Mouse (Mus musculus) hindbrain, embryonic 10.5 days (tissue): ENCODE measurements around the gene Galnt10. TPM values are rescaled to one million over a fixed set of nuclear protein-coding genes. Genes with fewer than 3 reads are reported as not detected.
A peak's percentile ranks its signal among the peaks of the same experiment; 100 is the strongest.

Experiments
- DNase-seq: peaks from one replicate; pipeline ENCODE4 v3.0.0-alpha.2; 2017; ENCODE audit warnings: low spot score
- H3K27ac ChIP-seq: fragments of 300-500 bp; sonication (generic); 2 replicates; pipeline ENCODE4 v1.5.1; 2016; ENCODE audit warnings: mild to moderate bottlenecking, moderate library complexity
- H3K27me3 ChIP-seq: fragments of 300-500 bp; sonication (generic); 2 replicates; pipeline ENCODE4 v1.6.1; 2016; ENCODE audit warnings: mild to moderate bottlenecking; ENCODE audit not compliant: poor library complexity, insufficient read depth, severe bottlenecking
- H3K36me3 ChIP-seq: fragments of 300-500 bp; sonication (generic); 2 replicates; pipeline ENCODE4 v1.6.1; 2016; ENCODE audit warnings: mild to moderate bottlenecking, moderate library complexity
- H3K4me1 ChIP-seq: fragments of 300-500 bp; sonication (generic); replicated peaks from 2 replicates; pipeline ENCODE4 v1.6.1; 2016; ENCODE audit warnings: mild to moderate bottlenecking
- H3K4me3 ChIP-seq: fragments of 300-500 bp; sonication (generic); 2 replicates; pipeline ENCODE4 v1.5.1; 2016; ENCODE audit warnings: mild to moderate bottlenecking, moderate library complexity
- H3K9me3 ChIP-seq: fragments of 300-500 bp; sonication (generic); 2 replicates; pipeline ENCODE4 v1.6.1; 2016; ENCODE audit warnings: mild to moderate bottlenecking, moderate library complexity
- WGBS: fragments of 180-500 bp; shearing (Covaris S2); methylation state at CpG from one replicate; pipeline ENCODE4 v1.1.7; 2016; 5-methylcytosine and 5-hydroxymethylcytosine counted together
- polyA plus RNA-seq: library from polyadenylated mRNA; unstranded; fragments of >200 nt; fragmentation: Nextera tagmentation; extraction: Ambion mirVana; gene quantifications from 2 replicates; pipeline ENCODE4 v1.2.1, GENCODE M21; 2016

The Galnt10 gene
- polyA plus RNA-seq, 1 experiment from 2014 or later: 22.7 TPM

GRCm38 (mm10) chr11:57732410-57733281 is 87.4 kb downstream of the Galnt10 start:
- no peaks in the 10 kb centered on the region for H3K27me3 ChIP-seq
- WGBS: 81% methylated on average over 10 of the region's 10 CpGs
- H3K36me3 ChIP-seq: peaks cover 11% of the 10 kb centered on the region
- no peaks in the 10 kb centered on the region for H3K9me3 ChIP-seq
- DNase-seq: no peak
- H3K4me3 ChIP-seq: no peak overlapping the region
- H3K4me1 ChIP-seq: peaks cover 3% of the 10 kb centered on the region
- H3K27ac ChIP-seq: no peak overlapping the region; the same call in 1 of the 2 replicates

GRCm38 (mm10) chr11:57747294-57748080 is 102.2 kb downstream of the Galnt10 start:
- H3K4me1 ChIP-seq: 0 out of 2 replicates have a peak, but pooled peaks cover 8% of the 10 kb centered on the region
- WGBS: 88% methylated on average over 19 of the region's 19 CpGs
- no peak for DNase-seq

GRCm38 (mm10) chr11:57753538-57754203 is 108.4 kb downstream of the Galnt10 start:
- Histone ChIP-seq H3K4me1 (peaks cover 35% of the 10 kb centered on the region), H3K27me3 (no peaks in the 10 kb centered on the region), H3K4me3 (no peak overlapping the region), H3K36me3 (no peaks in the 10 kb centered on the region), H3K27ac (no peak overlapping the region), H3K9me3 (no peaks in the 10 kb centered on the region)
- 78% methylated on average over 14 of the region's 14 CpGs for WGBS
- no peak for DNase-seq

More at GRCm38 (mm10) chr11:57747294-57748080, 102.2 kb downstream of the Galnt10 start:
- H3K36me3 ChIP-seq: no peaks in the 10 kb centered on the region; the same call in 1 of the 2 replicates
- no peak overlapping the region for H3K4me3 ChIP-seq
- no peaks in the 10 kb centered on the region for H3K9me3 ChIP-seq
- H3K27ac ChIP-seq: no peak overlapping the region
- H3K27me3 ChIP-seq: no peaks in the 10 kb centered on the region

- no peak for DNase-seq
- H3K36me3 ChIP-seq: peaks cover 11% of the 10 kb centered on the region; the same call in 1 of the 2 replicates
- peaks cover 41% of the 10 kb centered on the region for H3K4me1 ChIP-seq
- no peaks in the 10 kb centered on the region for H3K27me3 ChIP-seq
- H3K9me3 ChIP-seq: peaks cover 6% of the 10 kb centered on the region; the same call in 1 of the 2 replicates
- 78% methylated on average over 9 of the region's 9 CpGs for WGBS
- no peak overlapping the region for H3K27ac ChIP-seq
- no peak overlapping the region for H3K4me3 ChIP-seq
Measured at GRCm38 (mm10) chr11:57758621-57759020, 113.4 kb downstream of the Galnt10 start.

- H3K4me3 ChIP-seq: no peak overlapping the region
- 34% methylated on average over 14 of the region's 14 CpGs for WGBS
Measured at GRCm38 (mm10) chr11:57760509-57761058, 115.3 kb downstream of the Galnt10 start.

GRCm38 (mm10) chr11:57761347-57761746 is 116.1 kb downstream of the Galnt10 start:
- WGBS: 94% methylated on average over 4 of the region's 4 CpGs
- Histone ChIP-seq H3K4me3 (no peak overlapping the region), H3K4me1 (peaks cover 48% of the 10 kb centered on the region), H3K36me3 (peaks cover 21% of the 10 kb centered on the region; the same call in 1 of the 2 replicates), H3K9me3 (peaks cover 6% of the 10 kb centered on the region; the same call in 1 of the 2 replicates), H3K27me3 (no peaks in the 10 kb centered on the region), H3K27ac (no peak overlapping the region)
- no peak for DNase-seq

More at GRCm38 (mm10) chr11:57760509-57761058, 115.3 kb downstream of the Galnt10 start:
- DNase-seq: no peak
- Histone ChIP-seq H3K27me3 (no peaks in the 10 kb centered on the region), H3K9me3 (peaks cover 6% of the 10 kb centered on the region; the same call in 1 of the 2 replicates), H3K4me1 (peaks cover 43% of the 10 kb centered on the region), H3K27ac (no peak overlapping the region), H3K36me3 (peaks cover 17% of the 10 kb centered on the region; the same call in 1 of the 2 replicates)

GRCm38 (mm10) chr11:57764124-57764523 is 118.9 kb downstream of the Galnt10 start:
- Histone ChIP-seq H3K4me1 (peaks cover 58% of the 10 kb centered on the region), H3K36me3 (peaks cover 22% of the 10 kb centered on the region; the same call in 1 of the 2 replicates), H3K9me3 (peaks cover 6% of the 10 kb centered on the region; the same call in 1 of the 2 replicates), H3K27ac (no peak overlapping the region), H3K27me3 (peaks cover 12% of the 10 kb centered on the region; the same call in 1 of the 2 replicates), H3K4me3 (no peak overlapping the region)
- DNase-seq: no peak
- 83% methylated on average over 3 of the region's 3 CpGs for WGBS

GRCm38 (mm10) chr11:57766617-57767016 is 121.4 kb downstream of the Galnt10 start:
- H3K9me3 ChIP-seq: peaks cover 6% of the 10 kb centered on the region; the same call in 1 of the 2 replicates
- peak overlapping the region; percentile 54; the same call in 1 of the 2 replicates for H3K27ac ChIP-seq
- H3K4me1 ChIP-seq: peaks cover 41% of the 10 kb centered on the region
- 26% methylated on average over 12 of the region's 12 CpGs for WGBS
- peaks cover 36% of the 10 kb centered on the region for H3K27me3 ChIP-seq
- no peak overlapping the region for H3K4me3 ChIP-seq
- DNase-seq: peak; percentile 55
- peaks cover 43% of the 10 kb centered on the region for H3K36me3 ChIP-seq

- 51% methylated on average over 6 of the region's 6 CpGs for WGBS
- peaks cover 45% of the 10 kb centered on the region for H3K36me3 ChIP-seq
- H3K27me3 ChIP-seq: peaks cover 42% of the 10 kb centered on the region
- H3K27ac ChIP-seq: peak overlapping the region; percentile 54; the same call in 1 of the 2 replicates
- DNase-seq: no peak
- no peak overlapping the region for H3K4me3 ChIP-seq
- H3K9me3 ChIP-seq: peaks cover 6% of the 10 kb centered on the region; the same call in 1 of the 2 replicates
- H3K4me1 ChIP-seq: peaks cover 42% of the 10 kb centered on the region
Measured at GRCm38 (mm10) chr11:57767171-57767570, 121.9 kb downstream of the Galnt10 start.

- Histone ChIP-seq H3K9me3 (no peaks in the 10 kb centered on the region), H3K27ac (no peak overlapping the region), H3K27me3 (peaks cover 66% of the 10 kb centered on the region), H3K4me1 (peaks cover 69% of the 10 kb centered on the region), H3K4me3 (no peak overlapping the region), H3K36me3 (peaks cover 27% of the 10 kb centered on the region)
- DNase-seq: no peak
- 97% methylated on average over 5 of the region's 5 CpGs for WGBS
Measured at GRCm38 (mm10) chr11:57770776-57771175, 125.5 kb downstream of the Galnt10 start.

- H3K9me3 ChIP-seq: no peaks in the 10 kb centered on the region
- H3K27me3 ChIP-seq: peaks cover 71% of the 10 kb centered on the region
- DNase-seq: no peak
- H3K4me3 ChIP-seq: no peak overlapping the region
- H3K27ac ChIP-seq: no peak overlapping the region
- peaks cover 24% of the 10 kb centered on the region; the same call in 1 of the 2 replicates for H3K36me3 ChIP-seq
- 88% methylated on average over 8 of the region's 8 CpGs for WGBS
- peaks cover 64% of the 10 kb centered on the region for H3K4me1 ChIP-seq
Measured at GRCm38 (mm10) chr11:57771676-57772075, 126.4 kb downstream of the Galnt10 start.

- peaks cover 24% of the 10 kb centered on the region; the same call in 1 of the 2 replicates for H3K36me3 ChIP-seq
- H3K4me3 ChIP-seq: peak overlapping the region; percentile 23
- H3K4me1 ChIP-seq: peaks cover 59% of the 10 kb centered on the region
- peaks cover 68% of the 10 kb centered on the region for H3K27me3 ChIP-seq
- DNase-seq: peak; percentile 49
- no peaks in the 10 kb centered on the region for H3K9me3 ChIP-seq
- 12% methylated on average over 13 of the region's 13 CpGs for WGBS
- H3K27ac ChIP-seq: peak overlapping the region; percentile 78
Measured at GRCm38 (mm10) chr11:57773479-57773878, 128.2 kb downstream of the Galnt10 start.
